Mouse (Mus musculus) monocyte, adult 5-6 weeks (primary cell): Measurements from ENCODE around the gene Rin2. TPM values are rescaled to one million over a fixed set of nuclear protein-coding genes. Genes with fewer than 3 reads are reported as not detected.
"Not testable (repeated sequence)": the region's sequence is repeated elsewhere in the genome, so short reads cannot be mapped to it uniquely, and the experiment has no call there.

Experiments
- ATAC-seq: fragments of 153-309, 156-312 bp; replicated peaks from 2 replicates; pipeline ENCODE4 v1.8.0; 2017; ENCODE audit warnings: mild to moderate bottlenecking; ENCODE audit not compliant: low TSS enrichment, insufficient number of reproducible peaks, severe bottlenecking, poor library complexity, low FRiP score
- total RNA-seq: library from RNA; stranded (forward); fragments of 200-1000, 200-491, 200-594 nt; gene quantifications from 3 replicates; pipeline ENCODE4 v1.2.3, GENCODE M21; 2017

Rin2 gene
- total RNA-seq, 1 experiment from 2014 or later: 46.6 TPM

DNA sequence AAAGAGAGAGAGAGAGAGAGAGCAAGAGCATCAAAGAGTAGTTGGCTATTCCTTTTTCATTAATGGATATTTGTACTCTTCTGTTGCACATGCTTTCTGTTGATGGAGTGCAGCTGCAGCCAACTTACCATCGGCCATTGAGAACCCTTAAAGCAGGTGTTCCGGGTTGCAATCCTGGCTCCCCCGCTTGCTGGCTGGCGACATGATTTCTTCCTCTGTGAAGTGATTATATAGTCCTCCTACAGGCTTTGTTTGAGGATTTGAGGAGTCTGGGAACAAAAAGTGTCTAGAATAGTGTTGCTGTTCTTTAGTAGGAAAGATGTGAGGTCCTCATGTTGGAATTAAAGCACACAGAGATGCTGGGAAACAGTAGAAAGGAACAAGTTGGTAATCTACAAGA, 196.3 kb downstream of the Rin2 start:
- no peak for ATAC-seq

DNA sequence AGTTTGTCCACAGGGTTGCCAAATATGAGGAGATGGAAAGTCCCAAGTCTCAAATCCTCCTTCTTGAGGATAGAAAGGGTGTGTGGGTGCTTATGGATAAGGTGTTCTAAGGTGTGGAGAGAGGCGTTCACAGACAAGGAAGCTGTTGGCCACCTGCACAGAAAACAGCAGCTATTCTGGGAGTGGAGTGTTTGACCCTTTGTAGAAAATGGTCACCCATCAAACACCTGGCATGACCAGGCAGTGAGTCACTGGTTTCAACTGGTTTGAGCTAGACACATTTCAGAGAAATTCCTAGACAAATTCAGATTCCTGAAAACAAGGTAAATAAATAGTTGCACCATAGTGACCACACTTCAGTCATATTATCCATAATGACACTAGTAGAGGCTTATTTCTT, 197.1 kb downstream of the Rin2 start:
- no peak for ATAC-seq

DNA sequence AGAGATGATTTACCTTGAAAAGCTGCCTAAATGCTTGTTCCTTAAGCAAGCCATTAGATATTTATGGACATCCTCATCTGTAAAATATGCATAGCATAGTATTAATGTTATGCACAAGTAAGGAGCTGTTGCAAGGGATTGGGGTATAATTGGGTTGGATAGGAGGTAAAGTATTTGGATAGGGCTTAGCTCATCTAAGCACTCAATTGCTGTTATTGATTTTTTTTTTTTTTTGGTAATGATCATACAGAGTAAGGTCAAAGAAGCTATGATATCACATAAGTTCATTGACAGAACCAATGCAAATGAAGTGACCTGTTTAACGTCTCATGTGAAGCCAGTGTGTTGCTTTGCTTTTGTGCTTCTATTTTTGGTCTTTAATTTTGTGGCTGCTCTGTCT, 198.9 kb downstream of the Rin2 start:
- no peak for ATAC-seq

DNA sequence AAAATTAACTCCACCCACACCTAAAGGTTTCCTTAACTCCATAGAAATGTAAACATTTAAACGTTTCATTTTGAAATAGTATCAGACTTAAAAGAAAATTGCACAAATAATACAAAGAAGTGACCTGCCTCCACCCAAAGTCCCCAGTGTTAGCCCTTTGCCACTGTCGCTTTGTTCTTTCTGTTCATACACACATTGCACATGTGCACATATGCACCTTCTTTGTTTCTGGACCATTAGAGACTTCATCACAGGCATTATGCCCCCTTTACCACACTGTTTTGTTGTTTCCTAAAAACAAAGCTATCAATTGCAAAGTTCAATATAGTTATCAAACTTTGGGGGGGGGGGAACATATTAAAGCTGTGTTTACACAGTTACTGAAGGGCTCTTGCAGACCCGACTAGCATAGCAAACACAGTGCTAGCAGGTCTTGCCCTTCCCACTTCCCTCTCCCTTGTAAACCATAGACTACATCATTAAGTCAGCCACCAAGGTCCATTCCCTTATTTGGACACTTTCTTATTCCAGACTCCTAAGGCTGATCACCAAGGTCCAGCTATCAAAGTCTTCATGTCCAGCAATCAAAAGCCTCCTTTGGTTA, 200.0 kb downstream of the Rin2 start:
- ATAC-seq: no peak

DNA sequence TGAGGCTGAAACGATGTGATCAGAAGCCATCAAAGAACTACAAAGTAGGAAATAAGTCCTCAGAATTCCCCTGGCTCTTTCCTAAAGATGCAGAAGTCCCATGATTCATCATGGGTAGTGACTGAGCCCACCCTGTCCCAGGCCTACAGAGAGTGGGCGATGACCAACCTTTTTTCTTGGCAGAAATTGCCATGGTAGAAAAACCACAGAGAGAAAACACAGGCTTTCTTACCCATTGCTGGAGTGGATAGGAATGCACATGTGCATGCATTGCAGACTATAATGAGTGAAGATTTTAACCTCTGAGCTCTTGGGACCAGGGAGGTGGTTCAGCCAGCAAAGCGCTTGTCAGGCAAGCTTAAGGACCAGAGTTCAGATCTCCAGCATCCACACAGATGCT, 202.2 kb downstream of the Rin2 start:
- no peak for ATAC-seq

DNA sequence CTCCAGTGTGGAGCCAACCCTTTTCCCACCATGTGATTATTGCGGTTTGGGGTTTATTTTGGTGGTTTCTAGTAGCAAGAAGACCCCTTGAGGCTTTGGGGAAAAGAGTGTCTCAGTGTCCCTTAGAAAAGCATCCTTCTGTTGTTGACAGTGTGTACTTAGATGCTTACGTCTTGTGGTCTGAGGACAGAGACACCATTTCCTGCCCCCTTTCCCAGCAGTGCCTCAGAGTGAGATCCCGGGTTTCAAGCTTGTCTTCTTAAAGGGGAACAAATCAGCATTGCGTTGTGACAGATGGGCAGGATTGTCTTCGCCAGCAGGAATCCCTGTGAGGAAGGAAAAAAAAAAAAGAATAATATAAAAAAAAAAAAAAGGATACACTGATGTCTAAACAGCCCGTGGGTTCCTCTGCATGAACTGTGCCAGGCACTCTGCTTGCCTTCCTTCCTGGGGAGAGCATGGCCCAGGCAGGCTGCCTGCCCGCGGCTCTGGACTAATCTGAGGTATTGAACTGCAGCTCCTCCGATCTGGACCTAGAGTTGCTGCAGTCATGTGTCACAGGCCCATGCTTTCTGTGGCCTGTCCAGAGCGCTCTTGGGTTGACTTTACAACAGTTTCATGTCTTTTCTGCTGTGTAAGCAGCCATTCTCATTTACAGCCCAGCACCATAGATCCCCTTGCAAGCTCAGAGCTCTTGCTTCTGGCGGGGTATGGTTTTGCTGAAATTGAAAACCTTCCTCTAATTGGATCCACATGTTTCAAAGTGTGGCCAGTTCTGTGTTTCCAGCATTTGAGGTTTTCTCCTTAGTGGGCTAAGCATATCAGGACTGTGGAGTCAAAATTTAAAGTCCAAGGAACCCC, 206.1 kb downstream of the Rin2 start:
- no peak for ATAC-seq

DNA sequence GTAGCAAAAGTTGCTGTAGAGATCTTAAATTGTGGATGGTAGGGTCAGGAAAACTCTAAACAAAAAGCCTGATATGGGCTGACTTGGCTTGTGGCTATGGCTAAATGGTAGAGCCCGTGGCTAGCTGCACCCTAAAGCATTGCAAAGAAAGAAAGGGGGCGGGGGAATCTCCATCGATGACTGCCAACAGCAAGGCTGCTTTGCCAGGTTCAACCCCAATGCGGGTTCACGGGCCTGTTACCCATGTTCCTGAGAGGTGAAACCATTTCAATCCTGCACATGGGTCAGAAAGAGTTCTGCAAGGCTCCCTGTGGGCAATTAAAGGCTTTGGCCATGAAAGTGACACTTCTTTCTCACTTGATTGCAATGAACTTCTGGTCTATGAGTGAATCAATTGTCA, 206.9 kb downstream of the Rin2 start:
- ATAC-seq: no peak

DNA sequence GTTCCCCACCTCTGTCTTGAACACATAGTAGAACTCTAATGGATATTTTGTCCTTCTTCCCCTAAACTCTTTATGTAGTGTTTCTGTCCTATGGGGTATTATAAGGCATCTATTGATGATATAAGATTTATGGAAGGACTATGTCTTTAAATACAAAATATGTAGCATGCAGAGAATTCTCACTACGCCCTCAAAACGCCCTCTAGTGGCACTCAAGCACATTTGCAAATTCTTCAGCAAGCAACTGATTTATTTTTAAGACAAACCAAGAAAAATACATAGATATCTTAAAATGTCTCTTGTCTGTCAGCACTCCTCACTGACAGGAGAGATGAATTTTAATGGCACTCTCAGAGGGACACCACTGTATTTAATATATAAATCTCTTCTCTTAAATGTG, 207.4 kb downstream of the Rin2 start:
- ATAC-seq: no peak

DNA sequence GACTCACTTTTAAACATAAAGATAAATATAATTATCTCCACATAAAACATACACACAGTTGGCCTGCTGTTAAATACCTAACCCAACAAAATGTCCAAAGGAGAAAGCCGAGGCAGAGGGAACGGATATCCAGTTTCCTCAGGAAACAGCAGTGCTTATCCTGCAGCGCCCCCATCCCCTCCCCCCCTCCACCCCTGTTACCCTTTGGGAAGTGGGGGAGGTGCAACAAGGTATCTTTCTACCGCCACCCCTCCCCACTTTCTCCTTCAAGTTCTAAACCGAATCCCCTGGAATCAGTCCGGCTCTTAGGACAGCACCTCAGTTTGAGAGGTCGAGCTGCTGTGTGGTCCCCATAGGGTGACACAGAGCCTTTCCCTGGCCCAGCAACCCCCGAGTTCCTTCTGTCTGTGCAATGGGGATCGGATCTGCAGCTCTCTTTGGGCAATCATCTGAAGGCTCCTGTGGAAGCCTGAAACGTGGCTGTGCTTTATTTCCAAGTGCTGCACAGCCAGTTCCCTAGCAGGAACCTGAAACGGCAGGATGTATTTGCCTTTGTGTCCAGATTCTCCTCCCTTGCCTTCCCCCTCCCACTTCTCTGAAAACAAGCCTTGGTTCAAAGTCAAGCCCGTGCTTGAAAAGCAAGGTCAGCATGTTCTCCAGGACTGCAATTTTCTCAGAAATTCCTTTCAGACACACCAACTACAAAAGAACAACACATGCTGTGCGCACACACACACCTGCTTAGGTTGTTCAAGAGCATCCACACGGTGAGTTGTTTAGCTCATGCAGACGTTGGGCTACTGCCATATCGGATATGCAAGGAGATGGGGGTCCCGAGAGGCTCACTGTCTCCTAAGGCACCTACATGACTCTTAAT, 209.3 kb downstream of the Rin2 start:
- ATAC-seq: no peak

DNA sequence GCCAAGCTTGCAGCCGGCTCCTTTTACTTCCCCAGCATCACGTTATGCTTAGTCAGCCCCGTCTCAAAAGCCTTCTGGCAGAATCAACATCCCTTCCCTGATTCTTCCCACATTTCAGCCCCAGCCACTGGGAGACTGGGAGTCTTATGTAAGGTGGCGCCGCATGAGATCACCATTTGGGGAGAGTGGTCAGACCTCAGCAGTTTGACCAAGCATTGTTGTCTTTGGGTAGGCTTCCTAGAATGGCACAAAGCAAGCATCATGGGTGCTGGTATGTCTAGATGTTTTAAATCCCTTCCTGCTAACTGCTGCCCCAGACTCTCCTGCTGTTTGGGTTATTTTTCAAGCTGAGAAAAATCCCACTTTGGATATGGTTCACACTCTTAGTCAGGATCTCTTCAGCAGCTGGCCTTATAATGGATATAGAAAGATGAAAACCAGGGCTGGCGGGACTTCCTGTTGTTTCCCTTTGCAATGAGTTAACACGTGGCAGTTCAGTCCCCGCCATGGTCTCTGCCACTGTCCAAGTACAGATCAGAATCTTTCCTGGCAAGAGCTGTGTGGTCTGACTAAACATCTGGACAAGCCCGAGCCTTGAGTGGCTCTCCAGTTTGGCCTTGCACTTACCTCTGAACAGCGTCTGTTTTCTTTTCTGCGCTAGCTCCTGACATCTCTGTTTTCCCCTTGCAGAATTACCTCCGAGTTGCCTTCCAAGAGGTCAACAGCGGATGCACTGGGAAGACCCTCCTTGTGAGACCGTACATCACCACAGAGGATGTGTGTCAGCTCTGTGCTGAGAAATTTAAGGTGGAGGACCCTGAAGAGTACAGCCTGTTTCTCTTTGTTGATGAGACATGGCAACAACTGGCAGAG, 210.1 kb downstream of the Rin2 start:
- no peak for ATAC-seq

DNA sequence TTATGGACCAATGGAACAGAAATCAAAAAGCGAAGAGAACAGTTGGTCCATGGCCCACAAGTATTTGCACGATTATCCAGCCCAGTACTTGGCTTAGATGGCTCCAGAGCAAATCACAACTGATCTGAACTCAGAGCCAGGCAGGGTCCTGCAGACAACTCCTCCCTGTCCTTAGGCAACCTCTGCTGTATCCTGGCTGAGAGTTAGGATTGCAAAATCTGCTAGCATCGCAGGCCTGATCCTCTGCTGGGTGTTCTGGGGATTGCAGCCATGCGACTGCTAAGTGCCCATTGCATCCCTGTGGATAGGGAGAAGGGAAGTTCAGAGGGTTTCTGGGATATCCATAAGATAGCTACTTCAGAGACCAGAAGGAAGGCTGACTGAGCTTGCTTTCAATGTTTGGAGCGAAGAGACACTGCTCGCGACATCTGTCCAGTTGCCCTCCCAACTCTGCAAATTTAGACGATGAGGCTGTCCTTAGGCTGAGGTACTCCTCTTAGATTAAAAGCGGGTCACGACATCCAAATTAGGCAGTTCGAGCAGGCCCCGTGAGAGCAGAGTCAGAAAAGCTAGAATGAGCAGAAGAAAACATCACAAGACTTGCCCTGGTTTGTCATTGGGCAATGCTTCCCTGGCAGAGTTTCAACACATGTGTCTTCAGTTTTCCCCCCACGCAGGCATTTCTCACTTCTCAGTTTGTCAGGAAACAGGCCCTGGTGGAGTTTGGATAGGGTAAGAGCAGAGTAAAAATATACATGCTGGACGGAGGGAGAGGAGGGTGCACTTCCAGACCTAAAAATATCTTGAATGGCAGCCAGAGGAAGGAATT, 213.1 kb downstream of the Rin2 start:
- ATAC-seq: peak; percentile 72

DNA sequence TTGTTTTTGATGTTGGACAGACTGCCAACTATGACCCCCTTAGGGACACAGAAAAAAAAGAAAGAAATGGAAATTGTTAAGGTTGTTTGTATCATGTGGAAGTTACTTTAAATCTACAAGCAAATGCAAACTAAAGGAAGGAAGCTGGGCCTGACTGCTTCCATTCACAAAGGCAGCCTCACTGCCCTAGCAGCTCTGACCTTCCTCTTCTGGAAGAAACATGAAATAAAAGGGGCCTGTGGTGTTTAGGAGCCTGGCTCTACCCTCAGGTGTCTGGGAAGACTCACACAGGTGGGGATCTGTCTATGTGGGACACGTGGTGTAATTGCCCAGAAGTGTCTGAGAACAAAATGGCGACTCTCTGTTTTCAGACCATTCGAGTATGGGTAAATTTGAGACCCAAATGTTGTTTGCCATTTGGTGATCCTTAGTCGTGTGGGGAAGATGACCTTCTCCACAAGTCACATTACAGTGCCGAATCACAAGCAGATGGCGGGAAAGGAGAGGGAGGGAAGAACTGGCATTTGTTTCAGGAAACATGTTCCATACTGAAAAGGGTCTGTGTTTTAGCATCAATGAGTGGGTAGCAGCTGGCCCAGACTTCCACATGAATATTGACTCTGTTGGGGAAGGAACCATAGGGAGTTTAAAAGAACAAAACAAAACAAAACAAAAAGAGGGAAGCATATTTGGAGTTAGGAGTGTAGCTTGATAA, 213.9 kb downstream of the Rin2 start:
- 0 out of 2 replicates have a peak, but pooled peaks have one; percentile 10 for ATAC-seq

DNA sequence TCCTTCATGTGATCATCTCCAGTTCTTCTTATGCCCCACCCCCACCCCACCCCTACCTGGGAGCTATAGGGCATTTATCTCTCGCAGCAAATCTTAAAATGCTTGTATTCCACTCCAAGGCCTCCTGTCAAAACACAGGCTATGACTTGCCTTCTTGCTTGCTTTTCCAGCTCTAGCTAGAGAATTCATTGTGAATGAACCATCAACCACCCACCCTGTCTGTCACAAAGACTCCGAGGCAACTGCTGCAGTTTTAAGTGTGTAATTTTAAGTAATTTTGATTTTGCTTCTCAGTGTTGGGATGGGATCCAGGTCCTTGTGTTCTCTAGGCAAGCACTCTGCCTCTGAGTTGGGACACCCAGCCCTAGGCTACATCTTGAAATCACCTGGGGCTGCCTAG, 215.6 kb downstream of the Rin2 start:
- no peak for ATAC-seq

DNA sequence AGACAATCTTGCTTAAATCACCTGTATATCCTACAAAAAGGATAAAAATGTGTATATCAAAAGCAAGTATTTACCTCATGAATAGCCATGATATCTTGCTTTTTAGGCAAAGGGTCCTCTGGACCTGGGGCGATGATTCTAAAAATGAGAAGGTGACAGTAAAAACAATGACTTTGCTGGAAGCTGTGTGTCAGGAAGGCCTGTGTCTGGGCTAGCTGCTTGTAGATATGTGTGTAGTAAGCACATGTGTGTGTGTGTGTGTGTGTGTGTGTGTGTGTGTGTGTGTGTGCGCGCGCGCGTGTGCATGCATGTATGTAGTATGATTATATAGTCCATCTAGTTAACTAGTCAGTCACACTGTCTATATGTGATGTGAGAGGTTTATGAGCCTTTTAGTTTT, 218.7 kb downstream of the Rin2 start:
- ATAC-seq: no peak

DNA sequence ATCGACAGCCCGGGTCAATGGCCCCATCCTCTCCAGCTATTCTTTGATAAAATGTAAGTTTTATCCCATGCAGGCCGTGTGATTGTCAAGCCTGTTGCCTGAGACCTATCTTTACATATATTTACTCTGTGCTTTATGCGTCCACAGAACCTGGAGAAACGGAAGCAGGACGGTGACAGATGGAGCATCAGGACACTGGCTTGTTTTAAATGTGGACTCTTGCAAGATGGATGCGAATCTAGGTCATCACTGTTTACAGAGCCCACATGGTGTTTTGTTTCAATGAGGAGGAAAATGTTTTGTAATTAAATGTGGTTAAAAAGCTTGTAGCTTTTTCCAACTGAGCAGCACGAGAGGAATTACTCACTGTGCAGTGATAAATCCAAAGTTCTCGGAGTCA, 223.1 kb downstream of the Rin2 start:
- ATAC-seq: no peak

DNA sequence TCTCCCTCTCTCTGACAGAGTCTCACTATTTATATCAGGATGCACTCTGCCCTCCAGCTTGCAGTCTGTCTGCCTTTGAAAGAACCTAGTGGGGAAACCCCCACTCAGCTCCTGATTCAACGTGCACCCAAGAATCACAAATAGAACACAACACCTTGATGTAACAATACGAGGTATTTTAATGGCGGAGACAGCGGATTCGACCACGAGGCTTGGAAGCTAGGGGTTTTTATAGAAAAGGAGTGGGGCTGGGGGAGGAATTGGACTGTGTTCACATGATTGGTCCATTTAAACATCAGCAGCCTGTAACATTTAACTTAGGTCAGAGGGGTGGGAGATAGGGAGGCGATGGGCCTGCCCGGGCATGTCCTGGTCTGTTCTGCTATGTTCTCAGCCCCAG, 225.3 kb downstream of the Rin2 start:
- not testable (repeated sequence) for ATAC-seq

DNA sequence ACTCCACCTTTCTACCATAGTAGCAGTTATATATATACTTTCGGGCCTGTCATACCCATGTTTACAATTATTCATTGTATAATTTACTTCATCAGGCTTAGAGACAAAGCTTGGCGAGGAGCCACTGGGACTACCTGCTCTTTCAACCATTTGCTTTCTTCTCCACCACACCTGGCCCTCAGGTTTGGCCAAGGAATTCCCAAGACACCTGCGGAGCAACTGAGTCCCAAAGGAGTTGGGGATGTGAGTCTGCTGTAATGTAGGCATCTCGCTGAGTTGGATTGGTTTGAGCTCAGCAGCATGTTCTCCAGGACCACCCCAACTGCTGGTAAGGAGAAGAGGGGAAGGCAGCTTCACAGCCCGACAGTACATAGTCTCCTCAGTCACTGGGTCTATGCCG, 226.8 kb downstream of the Rin2 start, which contains the start of gene Naa20:
Naa20 (plus strand) TSS at position 239 of the 400 bp plus-strand sequence.
- no peak for ATAC-seq
